Mouse (Mus musculus) left cerebral cortex, postnatal 10 days (tissue): ENCODE results near the gene Glb1. TPM values are rescaled to one million over a fixed set of nuclear protein-coding genes. Genes with fewer than 3 reads are reported as not detected.
"Not testable (repeated sequence)": the region's sequence is repeated elsewhere in the genome, so short reads cannot be mapped to it uniquely, and the experiment has no call there.

ENCODE experiments used
- DNase-seq, 2 experiments: peaks; one replicate each; pipeline ENCODE4 v3.0.0; 2021 to 2022; ENCODE audit warnings: low spot score in 2 of 2, mixed read lengths in 1 of 2; ENCODE audit errors: extremely low spot score in 1 of 2
- intact Hi-C: fragments of 180-260 bp; cut with DNase I; formaldehyde crosslinking; loops from one replicate; pipeline ENCODE4 v1.15.1; 2025
- total RNA-seq, 2 experiments: library from RNA; stranded (reverse); gene quantifications; 2 replicates each; pipeline ENCODE4 v1.2.3; 2021

Gene Glb1
- total RNA-seq: 10 to 100 TPM; 32.2 to 34.3 TPM

- DNase-seq: peak; percentile 77 to 90
- intact Hi-C loops: no loop called here
These were observed at the start of gene Glb1, which contains the start of gene Tmppe for GRCm38 (mm10) chr9:114400949-114401684. Gene Glb1, plus strand, starts transcription at chr9:114401076. Gene Tmppe, plus strand, starts transcription at chr9:114401105.

DNA sequence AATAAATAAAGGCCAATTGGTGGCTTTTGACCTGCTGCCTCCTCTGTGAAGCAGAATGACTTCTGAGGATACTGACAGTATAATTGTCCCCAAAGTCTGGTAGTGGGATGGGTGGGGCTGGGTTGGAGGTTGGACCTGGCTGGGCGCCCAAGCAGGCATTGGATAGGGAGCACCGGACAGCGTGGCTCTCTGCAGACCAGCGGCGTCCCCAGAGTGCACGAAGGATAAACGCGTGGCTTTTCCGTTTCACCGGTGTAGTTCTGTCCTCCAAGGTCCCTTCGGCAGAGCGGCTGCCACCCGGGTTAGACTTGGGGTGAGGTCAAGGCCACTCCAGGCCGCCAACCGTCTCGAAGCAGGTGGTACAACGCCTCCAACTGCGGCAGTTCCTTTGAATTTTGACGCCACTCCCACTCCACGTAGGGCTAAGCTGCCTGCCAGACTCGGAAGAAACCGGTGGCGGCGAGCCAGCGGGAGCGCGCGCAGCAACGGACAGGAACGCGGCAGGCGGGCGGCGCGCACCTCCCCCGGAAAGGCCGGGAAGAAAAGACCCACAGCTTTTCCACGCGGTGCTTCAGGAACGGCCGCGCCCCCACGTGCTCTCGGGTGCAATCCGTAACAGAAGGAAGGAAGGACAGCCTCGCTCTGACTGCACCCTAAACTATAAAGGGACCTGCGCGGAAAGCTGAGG is 32.9 kb upstream of the Glb1 start:
- peak; percentile 73 to 92 for DNase-seq
- intact Hi-C loops: loop anchor here (5.0 kb wide), 1 partner anchor 41 kb away; no protein-coding TSS in a partner anchor

DNA sequence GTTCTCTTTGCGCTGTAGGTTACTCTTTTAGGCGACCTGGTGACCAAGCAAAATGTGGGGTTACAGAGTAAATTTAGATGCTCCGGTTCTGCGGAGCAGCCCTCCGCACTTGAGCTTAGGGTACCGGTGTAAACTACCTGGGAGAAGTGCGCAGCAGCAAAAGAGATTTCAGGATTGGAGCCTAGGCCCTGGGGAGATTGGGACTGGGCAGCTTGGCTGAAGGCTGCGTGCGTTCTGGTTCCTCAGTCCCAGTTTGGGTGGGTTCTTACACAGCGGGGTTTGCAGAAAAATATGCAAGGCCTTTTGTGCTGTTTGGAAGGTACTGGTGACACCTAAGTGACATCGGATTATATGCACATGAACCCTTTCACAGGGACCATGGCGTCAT is 32.4 kb upstream of the Glb1 start:
- DNase-seq: no peak
- intact Hi-C loops: loop anchor here (5.0 kb wide), 1 partner anchor 41 kb away; no protein-coding TSS in a partner anchor

DNA sequence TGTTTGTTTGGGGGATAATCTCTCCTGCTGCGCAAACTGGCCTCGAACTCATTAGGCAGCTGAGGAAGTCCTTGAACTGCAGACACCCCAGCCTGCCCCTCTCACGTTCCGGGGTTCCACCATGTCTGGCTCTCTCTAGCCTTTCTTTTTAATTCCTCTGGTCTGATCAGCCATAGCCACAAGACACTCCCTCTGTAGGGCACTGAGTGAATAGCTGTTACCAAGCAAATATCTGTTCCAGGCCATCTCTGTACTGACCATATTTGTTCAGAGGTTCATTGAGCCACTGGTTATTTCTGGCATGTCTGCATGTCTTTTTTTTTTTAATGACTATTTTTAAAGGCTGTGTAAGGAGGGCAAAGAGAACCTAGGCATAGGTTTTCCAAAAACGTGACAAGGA is 31.5 kb upstream of the Glb1 start:
- not testable (repeated sequence) for DNase-seq
- intact Hi-C loops: loop anchor here (5.0 kb wide), 1 partner anchor 42 kb away; no protein-coding TSS in a partner anchor

DNA sequence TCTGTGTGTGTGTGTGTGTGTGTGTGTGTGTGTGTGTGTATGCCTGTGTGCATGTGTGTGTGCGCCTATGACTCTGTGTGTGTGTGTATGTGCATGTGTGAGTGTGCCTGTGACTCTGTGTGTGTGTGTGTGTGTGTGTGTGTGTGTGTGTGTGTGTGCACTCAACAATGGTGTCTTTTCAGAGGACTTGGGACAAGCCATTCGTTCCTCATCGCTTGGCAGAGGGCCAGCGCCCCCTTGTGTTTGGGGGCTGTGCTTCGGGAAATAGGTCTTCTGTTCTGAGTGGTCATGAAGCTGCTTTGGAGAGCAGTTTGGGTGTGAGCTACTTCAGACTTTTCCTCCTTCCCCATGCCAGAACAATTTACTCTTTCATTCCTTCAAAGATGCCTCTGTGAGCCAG is 29.2 kb upstream of the Glb1 start:
- intact Hi-C loops: not testable (repeated sequence)
- peak in 1 of 2 experiments; percentile 68 for DNase-seq

DNA sequence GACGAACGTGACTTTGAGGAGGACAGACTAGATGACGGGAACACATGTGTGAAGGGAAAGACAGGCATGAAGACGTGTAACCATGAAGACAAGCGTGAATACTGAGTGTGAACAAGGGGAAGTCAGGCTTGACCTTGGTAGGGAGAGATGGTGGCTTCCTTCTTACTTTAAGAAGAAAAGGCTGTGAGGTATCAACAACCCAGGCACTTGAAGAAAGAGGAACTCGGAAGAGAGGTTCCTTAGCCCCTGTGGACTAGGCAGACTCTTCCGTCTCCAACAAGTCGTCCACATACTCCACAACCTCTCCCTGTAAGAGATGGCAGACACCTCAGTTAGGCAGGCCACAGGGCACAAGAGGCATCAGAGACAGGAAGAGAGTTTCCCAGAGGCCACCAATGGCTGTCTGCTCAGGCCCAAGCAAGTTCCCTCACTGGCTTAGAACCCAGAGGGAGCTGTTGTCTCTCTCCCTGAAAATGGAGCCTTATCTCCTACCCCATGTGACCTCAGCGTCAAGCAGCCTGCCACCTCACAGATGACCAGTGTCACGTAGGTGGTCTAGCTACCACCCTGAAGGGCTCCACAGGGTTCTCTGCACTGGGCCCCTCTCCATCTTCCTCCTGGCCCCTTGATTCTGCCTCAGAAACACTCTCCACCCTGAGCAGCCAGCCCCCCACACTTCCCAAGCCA is 25.5 kb upstream of the Glb1 start:
- intact Hi-C loops: no loop called here
- no peak for DNase-seq

- intact Hi-C loops: no loop called here
- no peak for DNase-seq
These were observed 23.7 kb upstream of the Glb1 start for GRCm38 (mm10) chr9:114377168-114377567.

DNA sequence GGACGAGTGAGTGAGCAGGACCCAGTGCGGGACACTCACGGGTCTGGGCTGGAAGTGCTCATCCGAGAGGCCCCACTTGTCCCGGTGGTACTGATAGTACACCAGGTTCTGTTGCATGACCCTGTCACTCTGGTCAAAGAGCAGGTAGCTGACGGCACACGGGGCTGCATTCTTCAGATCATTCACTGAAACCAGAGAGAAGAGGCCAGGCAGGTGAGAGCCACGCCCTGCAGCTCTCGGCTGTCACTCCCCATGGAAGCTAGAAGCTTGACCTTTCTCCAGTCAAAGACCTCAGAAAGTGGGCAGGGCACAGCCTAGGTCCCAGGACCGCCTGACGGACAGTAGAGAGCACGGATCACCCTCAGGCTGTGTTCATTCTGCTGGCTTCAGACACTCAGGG is 21.0 kb upstream of the Glb1 start:
- no peak for DNase-seq
- intact Hi-C loops: loop anchor here (5.0 to 10.0 kb wide), 2 partner anchors 63 to 385 kb away; no protein-coding TSS in a partner anchor

DNA sequence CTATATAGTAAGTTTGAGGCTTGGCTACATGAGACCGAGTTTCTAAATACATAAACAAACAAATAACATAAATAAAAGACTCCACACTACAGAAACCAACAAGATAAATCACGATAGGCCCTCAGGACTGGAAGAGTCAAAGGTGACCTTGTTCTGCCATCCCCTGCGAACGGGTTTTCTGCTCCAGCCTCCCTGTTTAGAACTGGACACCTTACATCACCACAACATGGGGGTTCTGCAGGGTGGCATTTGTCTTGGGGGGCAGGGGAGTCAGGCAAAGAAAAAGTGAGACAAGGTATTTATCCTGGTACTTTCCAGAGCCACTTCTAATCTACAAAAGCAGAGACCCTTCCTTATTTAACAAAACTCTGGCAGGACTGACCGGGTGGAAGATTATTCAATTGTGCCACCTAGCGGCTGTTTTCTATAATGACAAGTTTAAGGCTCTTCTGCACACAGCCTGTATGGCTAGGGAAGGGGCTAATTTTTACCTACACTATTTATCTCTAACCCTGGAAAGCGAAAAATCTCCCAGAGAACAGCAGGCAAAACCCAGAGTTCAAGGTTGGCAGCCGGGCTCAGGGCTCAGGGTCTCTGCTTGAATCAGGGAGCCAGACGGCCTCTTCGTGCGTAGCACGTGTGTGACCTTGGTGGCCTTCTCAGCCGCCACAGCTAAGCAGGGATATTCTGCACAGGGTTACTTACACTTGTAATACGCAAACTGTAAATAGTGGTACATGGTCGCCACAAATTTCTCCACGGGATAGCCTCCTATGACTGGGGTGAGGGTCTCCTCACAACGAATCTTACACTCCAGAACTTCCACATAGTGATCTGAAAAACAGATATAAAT is 19.8 kb upstream of the Glb1 start:
- DNase-seq: peak in 1 of 2 experiments; percentile 36
- intact Hi-C loops: loop anchor here (5.0 to 10.0 kb wide), 2 partner anchors 64 to 386 kb away; no protein-coding TSS in a partner anchor

DNA sequence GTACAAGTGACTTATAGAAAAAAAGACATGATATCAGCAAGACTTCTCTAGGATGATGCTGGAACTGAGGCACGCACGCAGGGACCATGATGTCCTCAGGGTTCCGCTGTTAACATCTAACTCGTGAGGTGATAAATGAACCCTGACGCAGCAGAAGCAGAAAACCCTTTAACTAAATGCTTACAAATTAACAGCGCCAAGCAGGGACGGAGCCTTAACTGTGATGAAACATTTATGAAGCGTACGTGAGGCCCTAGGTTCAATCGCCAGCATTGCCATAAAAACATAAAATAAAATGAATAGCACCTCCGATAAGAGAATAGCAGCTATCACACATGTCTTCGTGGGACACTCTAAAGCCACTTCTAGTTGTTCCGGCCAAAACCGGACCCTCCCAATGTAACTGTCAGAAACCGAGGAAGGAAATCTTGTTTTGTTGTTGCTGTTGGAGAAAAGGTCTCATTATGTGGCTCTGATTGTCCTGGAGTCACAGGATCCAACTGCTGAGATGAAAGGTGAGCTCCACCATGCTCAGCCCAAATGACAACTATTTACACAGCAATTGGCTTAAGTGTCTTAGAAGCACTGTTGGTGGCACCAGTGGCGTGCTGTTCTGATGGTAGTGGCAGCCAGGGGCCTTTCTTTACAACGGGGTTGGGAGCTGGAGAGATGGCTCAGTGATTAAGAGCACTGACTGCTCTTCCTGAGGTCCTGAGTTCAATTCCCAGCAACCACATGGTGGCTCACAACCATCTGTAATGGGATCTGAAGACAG is 17.8 kb upstream of the Glb1 start:
- peak in 1 of 2 experiments; percentile 2 for DNase-seq
- intact Hi-C loops: loop anchor here (5.0 to 10.0 kb wide), 2 partner anchors 66 to 388 kb away; no protein-coding TSS in a partner anchor

GRCm38 (mm10) chr9:114384691-114385090 is 16.2 kb upstream of the Glb1 start:
- DNase-seq: peak in 1 of 2 experiments; percentile 30
- intact Hi-C loops: loop anchor here (5.0 to 10.0 kb wide), 2 partner anchors 67 to 390 kb away; no protein-coding TSS in a partner anchor

- peak in 1 of 2 experiments; percentile 5 for DNase-seq
- intact Hi-C loops: loop anchor here (10.0 kb wide), 1 partner anchor 390 kb away; no protein-coding TSS in a partner anchor
These were observed 15.7 kb upstream of the Glb1 start for GRCm38 (mm10) chr9:114385160-114385559.

DNA sequence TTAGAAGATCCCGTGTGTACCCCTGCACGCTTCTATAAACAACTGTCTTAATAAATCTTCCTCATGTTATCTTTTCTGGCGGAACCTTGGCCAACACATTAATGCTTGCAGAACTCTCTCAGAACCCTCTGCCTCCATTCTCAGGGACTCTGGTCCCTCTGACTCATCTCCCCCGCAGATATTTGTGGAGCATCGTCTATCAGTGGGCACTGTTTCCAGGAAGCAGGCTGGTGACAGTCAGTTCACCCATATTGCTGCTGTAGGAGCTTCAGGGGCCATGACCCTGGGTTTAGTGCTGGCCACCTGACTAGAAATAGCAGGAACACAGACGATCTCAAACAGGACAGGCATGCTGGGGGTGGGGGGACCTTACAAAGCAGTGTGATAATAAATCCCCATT is 13.8 kb upstream of the Glb1 start:
- intact Hi-C loops: loop anchor here (10.0 kb wide), 1 partner anchor 392 kb away; no protein-coding TSS in a partner anchor
- DNase-seq: no peak

GRCm38 (mm10) chr9:114388288-114388687 is 12.6 kb upstream of the Glb1 start:
- intact Hi-C loops: loop anchor here (10.0 kb wide), 1 partner anchor 393 kb away; no protein-coding TSS in a partner anchor

GRCm38 (mm10) chr9:114388701-114389370 is 12.0 kb upstream of the Glb1 start:
- intact Hi-C loops: loop anchor here (10.0 kb wide), 1 partner anchor 394 kb away; no protein-coding TSS in a partner anchor
- DNase-seq: no peak

More at GRCm38 (mm10) chr9:114388288-114388687, 12.6 kb upstream of the Glb1 start:
- DNase-seq: no peak

DNA sequence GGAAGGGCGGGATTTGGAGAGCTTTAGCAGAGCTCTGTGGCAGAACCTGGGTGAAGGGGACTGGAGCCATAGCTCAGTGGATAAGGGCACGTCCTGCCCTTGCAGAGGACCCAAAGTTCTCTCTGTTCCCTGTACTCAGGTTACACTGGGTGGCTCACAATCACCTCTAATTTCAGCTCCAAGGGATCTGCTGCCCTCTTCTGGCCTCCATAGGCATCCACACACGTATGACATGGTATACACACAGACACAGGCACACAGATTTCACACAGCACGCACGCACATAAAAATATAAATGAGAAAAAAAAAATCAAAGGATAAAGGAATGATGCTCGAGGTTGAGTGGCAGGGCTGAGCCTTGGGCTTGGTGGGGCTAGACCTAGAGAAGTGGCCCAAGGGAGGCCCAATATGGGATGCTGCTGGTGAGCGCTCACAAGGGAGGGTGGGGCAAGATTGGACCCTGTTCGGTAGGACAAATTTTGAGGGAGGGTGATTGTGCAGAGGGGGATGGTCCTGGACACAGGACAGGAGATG is 11.4 kb upstream of the Glb1 start:
- intact Hi-C loops: loop anchor here (10.0 kb wide), 1 partner anchor 395 kb away; no protein-coding TSS in a partner anchor
- DNase-seq: no peak
